Mouse (Mus musculus) neural tube, embryonic 13.5 days (tissue): Measurements from ENCODE around the gene Slc39a11. TPM values are rescaled to one million over a fixed set of nuclear protein-coding genes. Genes with fewer than 3 reads are reported as not detected.
A peak's percentile ranks its signal among the peaks of the same experiment; 100 is the strongest.

ENCODE experiments used
- ATAC-seq: fragments of 200-750 bp; cut with Nextera tagmentation; 2 replicates; pipeline ENCODE4 v1.8.0; 2017; ENCODE audit warnings: low read depth, mild to moderate bottlenecking, moderate TSS enrichment, moderate library complexity
- H3K27ac ChIP-seq: fragments of 300-500 bp; sonication (generic); replicated peaks from 2 replicates; pipeline ENCODE4 v1.5.1; 2015; ENCODE audit warnings: moderate library complexity, mild to moderate bottlenecking, inconsistent platforms
- H3K27me3 ChIP-seq: fragments of 300-500 bp; sonication (generic); 2 replicates; pipeline ENCODE4 v1.6.1; 2015; ENCODE audit warnings: mild to moderate bottlenecking, inconsistent platforms
- H3K36me3 ChIP-seq: fragments of 300-500 bp; sonication (generic); 2 replicates; pipeline ENCODE4 v1.6.1; 2015; ENCODE audit warnings: mild to moderate bottlenecking, inconsistent platforms
- H3K4me1 ChIP-seq: fragments of 300-500 bp; sonication (generic); replicated peaks from 2 replicates; pipeline ENCODE4 v1.6.1; 2015; ENCODE audit warnings: inconsistent platforms
- H3K4me2 ChIP-seq: fragments of 300-500 bp; sonication (generic); 2 replicates; pipeline ENCODE4 v1.6.1; 2015; ENCODE audit warnings: inconsistent platforms, mild to moderate bottlenecking, moderate library complexity
- H3K4me3 ChIP-seq: fragments of 300-500 bp; sonication (generic); 2 replicates; pipeline ENCODE4 v1.5.1; 2015; ENCODE audit warnings: mild to moderate bottlenecking, inconsistent platforms
- H3K9ac ChIP-seq: fragments of 300-500 bp; sonication (generic); 2 replicates; pipeline ENCODE4 v1.6.1; 2015; ENCODE audit warnings: moderate library complexity, mild to moderate bottlenecking, inconsistent platforms
- H3K9me3 ChIP-seq: fragments of 300-500 bp; sonication (generic); 2 replicates; pipeline ENCODE4 v1.6.1; 2016; ENCODE audit warnings: inconsistent platforms
- WGBS: fragments of 180-500 bp; shearing (Covaris S2); methylation state at CpG from one replicate; pipeline ENCODE4 v1.1.7; 2015; 5-methylcytosine and 5-hydroxymethylcytosine counted together
- polyA plus RNA-seq: library from polyadenylated mRNA; unstranded; fragments of >200 nt; fragmentation: Nextera tagmentation; extraction: Ambion mirVana; gene quantifications from 2 replicates; pipeline ENCODE4 v1.2.1, GENCODE M21; 2015

The Slc39a11 gene
- polyA plus RNA-seq, 1 experiment from 2014 or later = 26.8 TPM

- ATAC-seq = no peak
- WGBS = 51% methylated on average over 5 of the region's 5 CpGs
- no peaks in the 10 kb centered on the region for H3K36me3 ChIP-seq
- H3K9me3 ChIP-seq = no peaks in the 10 kb centered on the region
- H3K4me1 ChIP-seq = peaks cover 15% of the 10 kb centered on the region
- no peak overlapping the region for H3K9ac ChIP-seq
- no peak overlapping the region for H3K27ac ChIP-seq
- H3K4me3 ChIP-seq = no peak overlapping the region
- H3K4me2 ChIP-seq = no peak overlapping the region
- H3K27me3 ChIP-seq = no peaks in the 10 kb centered on the region
Measured at GRCm38 (mm10) chr11:113610266-113610665, 39.6 kb downstream of the Slc39a11 start.

- H3K4me3 ChIP-seq = no peak overlapping the region
- H3K27ac ChIP-seq = no peak overlapping the region
- H3K9ac ChIP-seq = no peak overlapping the region
- no peaks in the 10 kb centered on the region for H3K9me3 ChIP-seq
- no peak for ATAC-seq
- H3K4me1 ChIP-seq = peaks cover 15% of the 10 kb centered on the region
- whole genome bisulfite sequencing = 78% methylated on average over 5 of the region's 5 CpGs
- no peak overlapping the region for H3K4me2 ChIP-seq
- H3K36me3 ChIP-seq = no peaks in the 10 kb centered on the region
- H3K27me3 ChIP-seq = no peaks in the 10 kb centered on the region
Measured at GRCm38 (mm10) chr11:113609581-113609980, 40.3 kb downstream of the Slc39a11 start.

- no peak for ATAC-seq
- H3K27ac ChIP-seq = no peak overlapping the region
- H3K27me3 ChIP-seq = no peaks in the 10 kb centered on the region
- H3K4me2 ChIP-seq = no peak overlapping the region
- H3K4me1 ChIP-seq = peaks cover 16% of the 10 kb centered on the region
- no peak overlapping the region for H3K4me3 ChIP-seq
- 94% methylated on average over 12 of the region's 12 CpGs for WGBS
- H3K9ac ChIP-seq = no peak overlapping the region
- no peaks in the 10 kb centered on the region for H3K36me3 ChIP-seq
- H3K9me3 ChIP-seq = no peaks in the 10 kb centered on the region
Measured at GRCm38 (mm10) chr11:113607556-113607955, 42.3 kb downstream of the Slc39a11 start.

GRCm38 (mm10) chr11:113601616-113602343 lies 48.1 kb downstream of the Slc39a11 start:
- peaks cover 24% of the 10 kb centered on the region for H3K4me1 ChIP-seq
- peak overlapping the region; percentile 67 for H3K27ac ChIP-seq
- no peak overlapping the region for H3K9ac ChIP-seq
- 44% methylated on average over 12 of the region's 12 CpGs for WGBS
- ATAC-seq = no peak; the same call in 1 of the 2 replicates
- H3K36me3 ChIP-seq = no peaks in the 10 kb centered on the region
- H3K27me3 ChIP-seq = no peaks in the 10 kb centered on the region
- H3K4me2 ChIP-seq = no peak overlapping the region
- H3K9me3 ChIP-seq = no peaks in the 10 kb centered on the region
- no peak overlapping the region for H3K4me3 ChIP-seq

- H3K4me3 ChIP-seq = no peak overlapping the region
- 68% methylated on average over 18 of the region's 18 CpGs for WGBS
- no peaks in the 10 kb centered on the region for H3K9me3 ChIP-seq
- H3K36me3 ChIP-seq = no peaks in the 10 kb centered on the region
- peaks cover 24% of the 10 kb centered on the region for H3K4me1 ChIP-seq
- no peak overlapping the region for H3K9ac ChIP-seq
- peak overlapping the region; percentile 67 for H3K27ac ChIP-seq
- H3K27me3 ChIP-seq = no peaks in the 10 kb centered on the region
- no peak overlapping the region for H3K4me2 ChIP-seq
- no peak for ATAC-seq
Measured at GRCm38 (mm10) chr11:113600526-113601245, 49.2 kb downstream of the Slc39a11 start.

- Histone ChIP-seq H3K4me3 (no peak overlapping the region), H3K4me1 (peaks cover 23% of the 10 kb centered on the region), H3K27me3 (no peaks in the 10 kb centered on the region), H3K9me3 (no peaks in the 10 kb centered on the region), H3K36me3 (no peaks in the 10 kb centered on the region), H3K27ac (no peak overlapping the region), H3K9ac (no peak overlapping the region), H3K4me2 (no peak overlapping the region)
- no peak for ATAC-seq
- WGBS = 85% methylated on average over 3 of the region's 3 CpGs
Measured at GRCm38 (mm10) chr11:113597632-113598031, 52.2 kb downstream of the Slc39a11 start.

- Histone ChIP-seq H3K4me2 (no peak overlapping the region), H3K9me3 (no peaks in the 10 kb centered on the region), H3K27me3 (no peaks in the 10 kb centered on the region), H3K9ac (no peak overlapping the region), H3K27ac (no peak overlapping the region), H3K36me3 (no peaks in the 10 kb centered on the region), H3K4me1 (no peaks in the 10 kb centered on the region), H3K4me3 (no peak overlapping the region)
- ATAC-seq = no peak
- WGBS = 82% methylated on average over 5 of the region's 5 CpGs
Measured at GRCm38 (mm10) chr11:113595144-113595543, 54.7 kb downstream of the Slc39a11 start.

- no peak for ATAC-seq
- Histone ChIP-seq H3K4me3 (no peak overlapping the region), H3K9ac (no peak overlapping the region), H3K27ac (no peak overlapping the region), H3K27me3 (no peaks in the 10 kb centered on the region), H3K4me1 (peaks cover 14% of the 10 kb centered on the region), H3K4me2 (no peak overlapping the region), H3K36me3 (no peaks in the 10 kb centered on the region), H3K9me3 (no peaks in the 10 kb centered on the region)
- 64% methylated on average over 3 of the region's 3 CpGs for WGBS
Measured at GRCm38 (mm10) chr11:113588936-113589335, 60.9 kb downstream of the Slc39a11 start.

GRCm38 (mm10) chr11:113586423-113586822 lies 63.5 kb downstream of the Slc39a11 start:
- no peak overlapping the region for H3K4me3 ChIP-seq
- peaks cover 22% of the 10 kb centered on the region for H3K4me1 ChIP-seq
- no peaks in the 10 kb centered on the region for H3K27me3 ChIP-seq
- H3K9me3 ChIP-seq = no peaks in the 10 kb centered on the region
- peak overlapping the region; percentile 40; the same call in 1 of the 2 replicates for H3K27ac ChIP-seq
- whole genome bisulfite sequencing = 15% methylated on average over 6 of the region's 6 CpGs
- no peak overlapping the region for H3K4me2 ChIP-seq
- no peak for ATAC-seq
- H3K36me3 ChIP-seq = no peaks in the 10 kb centered on the region
- H3K9ac ChIP-seq = no peak overlapping the region

GRCm38 (mm10) chr11:113583879-113584661 lies 65.8 kb downstream of the Slc39a11 start:
- Histone ChIP-seq H3K9ac (no peak overlapping the region; the same call in 1 of the 2 replicates), H3K9me3 (no peaks in the 10 kb centered on the region), H3K36me3 (no peaks in the 10 kb centered on the region), H3K27me3 (no peaks in the 10 kb centered on the region), H3K4me2 (no peak overlapping the region), H3K4me3 (no peak overlapping the region), H3K4me1 (peaks cover 22% of the 10 kb centered on the region), H3K27ac (peak overlapping the region; percentile 82)
- 13% methylated on average over 11 of the region's 11 CpGs for WGBS
- peak; percentile 89 for ATAC-seq

GRCm38 (mm10) chr11:113577221-113577620 lies 72.7 kb downstream of the Slc39a11 start:
- no peak for ATAC-seq
- no peaks in the 10 kb centered on the region for H3K9me3 ChIP-seq
- H3K27ac ChIP-seq = no peak overlapping the region
- 84% methylated on average over 4 of the region's 4 CpGs for WGBS
- H3K27me3 ChIP-seq = no peaks in the 10 kb centered on the region
- no peak overlapping the region for H3K4me3 ChIP-seq
- H3K4me2 ChIP-seq = no peak overlapping the region
- peaks cover 10% of the 10 kb centered on the region for H3K4me1 ChIP-seq
- H3K9ac ChIP-seq = no peak overlapping the region
- no peaks in the 10 kb centered on the region for H3K36me3 ChIP-seq

GRCm38 (mm10) chr11:113572641-113573040 lies 77.2 kb downstream of the Slc39a11 start:
- Histone ChIP-seq H3K27ac (peak overlapping the region; percentile 14; the same call in 1 of the 2 replicates), H3K4me1 (peaks cover 17% of the 10 kb centered on the region), H3K9ac (no peak overlapping the region), H3K36me3 (no peaks in the 10 kb centered on the region), H3K4me2 (no peak overlapping the region), H3K27me3 (no peaks in the 10 kb centered on the region), H3K9me3 (no peaks in the 10 kb centered on the region), H3K4me3 (no peak overlapping the region)
- 54% methylated on average over 6 of the region's 6 CpGs for WGBS
- ATAC-seq = peak; percentile 37; the same call in 1 of the 2 replicates
